Mouse (Mus musculus) left cerebral cortex, adult 2 months (tissue): ENCODE data around the gene Gm28053. TPM values are rescaled to one million over a fixed set of nuclear protein-coding genes. Genes with fewer than 3 reads are reported as not detected.

Source experiments
- DNase-seq, 2 experiments: peaks; one replicate each; pipeline ENCODE4 v3.0.0; 2021 to 2022; ENCODE audit warnings: low spot score in 2 of 2, mixed read lengths in 1 of 2; ENCODE audit errors: extremely low spot score in 1 of 2
- H3K27ac ChIP-seq: fragments of 200-600 bp; 2 replicates; pipeline ENCODE4 v1.8.1; 2022
- H3K4me3 ChIP-seq: fragments of 200-600 bp; 2 replicates; pipeline ENCODE4 v1.8.1; 2022
- CTCF ChIP-seq: fragments of 200-600 bp; IDR thresholded peaks from 2 replicates; pipeline ENCODE4 v1.8.1; 2022; ENCODE audit warnings: antibody characterized with exemption, mild to moderate bottlenecking, moderate library complexity
- intact Hi-C: fragments of 180-260 bp; cut with DNase I; formaldehyde crosslinking; loops from one replicate; pipeline ENCODE4 v1.15.1; 2025
- long read RNA-seq, 2 experiments: library from polyadenylated mRNA; stranded (forward); transcript quantifications; one replicate each; pipeline ENCODE4 v2.0.0; 2021; ENCODE audit warnings: borderline mapping rate in 2 of 2
- total RNA-seq, 2 experiments: library from RNA; stranded (reverse); gene quantifications; 2 replicates each; pipeline ENCODE4 v1.2.3; 2021

The Gm28053 gene
- 1 to 10 TPM in 1 of 2 experiments, not detected in 1; 1.9 TPM for total RNA-seq
- long read RNA-seq, experiment 1, partial matches to known transcripts, result 0 of 1 reads
- long read RNA-seq, experiment 1, other reads (novel, unspliced or antisense), result 0 of 1 reads
- long read RNA-seq, experiment 2, result 0 reads

DNA sequence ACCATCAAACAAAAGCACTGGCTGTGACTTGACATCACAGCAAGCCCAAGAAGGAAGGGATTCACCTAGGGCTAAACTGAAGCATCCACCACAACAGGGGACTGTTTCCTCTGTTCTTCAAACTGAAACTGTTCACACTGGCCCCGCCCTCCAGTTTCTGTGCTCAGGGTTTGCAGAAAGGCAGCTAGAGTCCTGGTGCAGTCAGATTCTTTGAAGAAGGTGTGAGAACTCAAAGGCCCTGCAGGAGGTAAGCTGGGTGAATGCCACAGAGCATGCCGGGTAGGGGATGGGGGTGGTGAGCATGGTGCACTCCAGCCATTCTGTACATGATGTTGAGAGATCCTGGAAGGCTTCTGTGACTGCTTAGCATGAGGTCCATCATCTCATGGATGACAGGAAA, at the start of gene Gm28053, which contains the start of gene Gimap7:
Gene Gm28053, plus strand, starts transcription at position 153 of the 400 bp plus-strand sequence.
Gene Gimap7, plus strand, starts transcription at position 167 of the 400 bp plus-strand sequence.
- no peak within 1 kb of the TSS for H3K4me3 ChIP-seq
- TF ChIP-seq CTCF, result no peak
- no peak within 1 kb of the TSS for H3K27ac ChIP-seq
- no peak for DNase-seq
- intact Hi-C loops, result no loop called here

DNA sequence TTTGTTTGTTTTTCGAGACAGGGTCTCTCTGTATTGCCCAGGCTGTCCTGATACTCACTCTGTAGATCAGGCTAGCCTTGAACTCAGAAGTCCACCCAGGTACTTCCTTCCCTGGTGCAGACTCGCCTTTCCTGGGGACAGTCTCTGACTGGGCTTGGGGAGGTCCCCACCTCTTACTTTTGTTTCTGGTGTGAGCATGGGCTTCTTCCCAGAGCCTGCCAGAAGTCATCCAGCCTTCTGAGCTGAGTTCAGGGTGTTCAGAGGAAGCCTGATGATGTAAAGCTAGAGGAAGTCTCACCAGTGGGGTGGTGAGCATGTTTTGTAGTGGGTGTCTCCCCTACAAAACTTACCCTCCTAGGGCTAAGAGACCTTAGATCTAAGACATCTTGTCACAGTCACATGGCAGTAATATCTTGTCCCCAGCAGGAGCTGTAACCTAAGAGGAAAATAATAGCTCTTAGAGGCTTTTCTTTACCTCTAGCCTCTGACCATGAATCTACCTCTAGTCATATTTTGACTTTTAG, 48.9 kb upstream of the Gm28053 start:
- intact Hi-C loops, result no loop called here
- DNase-seq, result no peak
- H3K4me3 ChIP-seq, result no peak overlapping the region
- no peak overlapping the region for H3K27ac ChIP-seq
- TF ChIP-seq CTCF, result no peak

DNA sequence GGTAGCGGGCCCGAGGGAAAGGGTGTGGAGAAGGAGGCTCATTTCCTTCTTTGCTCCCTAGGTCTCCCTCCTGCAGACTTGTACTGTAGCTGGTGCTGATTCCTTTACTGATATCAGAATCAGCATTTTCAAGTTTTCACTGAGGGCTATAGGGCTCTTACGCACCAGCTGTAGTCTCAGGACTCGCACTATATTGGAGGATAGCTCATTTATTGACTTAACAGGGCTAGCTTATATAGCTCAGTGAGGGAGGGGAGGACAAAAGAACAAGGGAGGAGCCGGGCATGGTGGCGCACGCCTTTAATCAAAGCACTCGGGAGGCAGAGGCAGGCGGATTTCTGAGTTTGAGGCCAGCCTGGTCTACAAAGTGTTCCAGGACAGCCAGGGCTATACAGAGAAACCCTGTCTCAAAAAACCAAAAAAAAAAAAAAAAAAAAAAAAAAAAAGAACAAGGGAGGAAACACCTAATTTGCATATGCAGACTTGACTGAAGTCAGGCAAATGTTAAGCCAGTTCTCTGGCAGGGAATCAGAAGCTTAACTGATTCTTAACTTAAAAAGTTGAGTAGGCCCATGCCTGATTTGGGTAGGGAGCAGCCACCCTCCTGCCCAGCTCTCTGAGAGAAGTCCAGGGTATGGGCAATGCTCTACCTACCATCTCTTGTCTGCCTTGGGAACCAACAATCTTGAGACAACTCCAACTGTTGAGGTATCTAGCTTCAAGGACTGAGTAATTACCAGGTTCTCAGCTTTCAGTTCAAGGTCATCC, 43.9 kb upstream of the Gm28053 start:
- Histone ChIP-seq H3K4me3 (no peak overlapping the region), H3K27ac (no peak overlapping the region)
- no peak for DNase-seq
- TF ChIP-seq CTCF, result no peak
- intact Hi-C loops, result no loop called here

DNA sequence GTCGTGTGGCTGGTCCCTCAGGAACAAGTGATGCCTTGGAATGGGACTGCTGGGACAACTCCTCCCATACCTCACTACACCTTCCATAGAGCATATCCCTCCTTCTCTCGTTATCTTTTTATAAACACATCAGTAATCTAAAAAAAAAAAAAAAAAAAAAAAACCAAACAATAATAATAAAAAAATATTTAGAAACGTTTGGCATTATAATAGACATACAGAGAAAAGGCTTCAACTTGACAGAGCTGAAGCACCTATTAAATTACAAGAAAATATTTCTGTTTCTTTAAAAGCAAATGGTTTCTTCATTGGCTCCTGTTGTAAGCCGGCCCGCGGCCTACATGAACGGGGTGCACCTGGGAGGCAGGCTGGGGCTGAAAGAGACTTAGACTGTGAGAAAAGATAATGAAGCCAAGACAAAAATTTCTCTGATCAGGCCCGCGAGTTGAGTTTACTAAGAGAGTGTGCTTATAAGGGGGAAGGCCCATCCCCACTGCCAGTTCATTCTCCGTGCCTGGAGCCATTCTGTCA, 42.9 kb upstream of the Gm28053 start:
- intact Hi-C loops, result no loop called here
- peak overlapping the region; percentile 13; the same call in 1 of the 2 replicates for H3K4me3 ChIP-seq
- no peak overlapping the region for H3K27ac ChIP-seq
- no peak for DNase-seq
- no peak for TF ChIP-seq CTCF

DNA sequence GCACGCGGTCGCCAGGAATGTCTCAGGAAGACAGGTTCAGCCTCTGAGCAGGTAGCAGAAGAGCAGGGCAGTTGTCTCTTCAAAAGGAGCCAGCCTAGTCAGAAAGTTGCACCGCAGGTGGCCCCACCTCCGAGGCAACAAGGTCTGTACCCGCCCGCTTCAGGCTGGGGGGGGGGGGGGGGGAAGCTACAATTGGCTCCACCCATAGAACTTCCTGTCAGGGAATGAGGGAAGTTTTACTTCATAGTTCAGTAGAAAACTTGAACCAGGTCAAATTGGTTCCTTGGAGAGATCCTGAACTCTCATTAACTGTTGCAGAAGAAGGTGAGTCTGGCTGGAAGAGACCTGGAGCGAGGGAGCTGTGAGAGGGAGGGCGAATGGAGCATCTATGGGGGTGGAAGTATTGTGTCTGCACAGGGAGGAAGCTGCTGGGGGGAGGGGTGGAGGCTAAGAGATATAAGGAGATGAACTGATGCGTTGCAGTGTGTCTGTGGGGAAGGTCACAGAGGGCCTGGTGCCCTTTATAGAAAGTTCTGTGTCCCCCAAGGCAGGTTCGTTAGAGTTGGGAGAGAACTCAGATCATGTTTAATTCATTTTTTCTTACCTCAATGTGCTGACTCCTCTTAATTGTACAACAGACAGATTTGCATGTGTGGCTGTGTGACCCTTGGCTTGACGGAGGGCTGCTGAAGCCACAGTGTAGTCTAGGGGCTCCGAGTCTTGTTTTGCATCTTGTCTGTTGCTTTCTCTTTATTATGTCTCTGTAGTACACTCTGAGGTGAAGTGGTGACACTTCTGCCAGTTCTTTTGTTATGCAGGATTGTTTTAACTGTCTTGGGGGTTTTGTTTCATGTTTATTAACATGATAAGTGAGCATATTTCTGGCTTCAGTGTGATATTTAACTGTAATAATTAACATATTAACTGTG, 42.2 kb upstream of the Gm28053 start, which contains the start of gene Gimap9:
Gene Gimap9, plus strand, starts transcription at position 199 of the 929 bp plus-strand sequence.
- TF ChIP-seq CTCF, result no peak
- Histone ChIP-seq H3K4me3 (peak within 1 kb of the TSS; percentile 13; the same call in 1 of the 2 replicates), H3K27ac (no peak within 1 kb of the TSS)
- intact Hi-C loops, result no loop called here
- no peak for DNase-seq

DNA sequence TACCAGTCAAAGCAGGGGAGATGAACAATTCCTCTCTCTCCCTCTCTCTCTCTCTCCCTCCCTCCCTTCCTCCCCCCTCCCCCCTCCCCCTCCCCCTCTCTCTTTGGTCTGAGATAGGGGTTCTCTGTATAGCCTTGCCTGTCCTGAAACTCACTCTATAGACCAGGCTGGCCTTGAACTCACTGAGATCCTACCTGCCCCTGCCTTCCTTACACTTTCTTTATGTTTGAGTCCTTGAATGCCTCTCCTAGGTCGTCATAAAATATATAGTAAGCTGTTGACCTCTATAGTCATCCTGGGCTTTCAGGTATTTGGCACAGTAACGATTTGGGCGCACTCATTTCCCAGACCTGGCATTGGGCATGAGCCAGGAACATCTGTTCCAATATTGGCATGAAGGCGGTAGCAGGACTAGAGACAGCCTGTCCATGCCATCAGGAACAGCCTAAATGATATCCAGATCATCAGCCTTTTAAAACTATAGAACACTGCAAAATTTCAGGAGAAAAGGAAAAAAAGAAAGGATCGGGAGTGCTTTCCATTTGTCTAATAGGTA, 41.5 kb upstream of the Gm28053 start:
- no peak for DNase-seq
- TF ChIP-seq CTCF, result no peak
- Histone ChIP-seq H3K4me3 (no peak overlapping the region), H3K27ac (no peak overlapping the region)
- intact Hi-C loops, result no loop called here

DNA sequence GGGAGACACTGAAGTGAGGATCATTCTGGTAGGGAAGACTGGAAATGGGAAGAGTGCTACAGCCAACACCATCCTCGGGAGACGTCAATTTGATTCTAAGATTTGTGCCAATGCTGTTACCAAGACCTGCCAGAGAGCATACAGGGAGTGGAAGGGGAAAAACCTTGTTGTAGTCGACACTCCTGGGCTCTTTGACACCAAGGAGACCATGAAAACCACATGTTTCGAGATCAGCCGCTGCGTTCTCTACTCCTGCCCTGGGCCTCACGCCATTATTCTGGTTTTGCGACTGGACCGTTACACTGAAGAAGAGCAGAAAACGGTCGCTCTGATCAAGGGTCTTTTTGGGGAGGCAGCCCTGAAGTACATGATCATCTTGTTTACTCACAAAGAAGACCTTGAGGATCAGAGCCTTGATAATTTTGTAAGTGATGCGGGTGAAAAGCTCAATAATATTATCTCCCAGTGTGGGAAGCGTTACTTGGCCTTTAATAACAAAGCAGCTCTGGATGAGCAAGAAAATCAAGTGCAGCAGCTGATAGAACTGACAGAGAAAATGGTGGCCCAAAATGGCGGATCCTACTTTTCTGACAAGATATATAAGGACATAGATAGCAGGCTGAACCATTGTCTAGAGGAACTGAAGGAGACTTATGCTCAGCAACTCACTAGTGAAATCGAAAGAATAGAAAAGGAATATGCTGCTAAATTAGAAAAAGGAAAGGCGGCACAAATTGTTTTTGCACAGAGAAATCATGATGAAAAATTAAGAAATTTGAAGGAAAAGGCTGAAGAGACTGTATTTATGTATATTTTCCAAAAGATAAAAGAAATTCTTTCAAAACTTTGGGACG, 40.7 kb upstream of the Gm28053 start:
- no peak for DNase-seq
- TF ChIP-seq CTCF, result no peak
- intact Hi-C loops, result no loop called here
- no peak overlapping the region for H3K27ac ChIP-seq
- no peak overlapping the region for H3K4me3 ChIP-seq

DNA sequence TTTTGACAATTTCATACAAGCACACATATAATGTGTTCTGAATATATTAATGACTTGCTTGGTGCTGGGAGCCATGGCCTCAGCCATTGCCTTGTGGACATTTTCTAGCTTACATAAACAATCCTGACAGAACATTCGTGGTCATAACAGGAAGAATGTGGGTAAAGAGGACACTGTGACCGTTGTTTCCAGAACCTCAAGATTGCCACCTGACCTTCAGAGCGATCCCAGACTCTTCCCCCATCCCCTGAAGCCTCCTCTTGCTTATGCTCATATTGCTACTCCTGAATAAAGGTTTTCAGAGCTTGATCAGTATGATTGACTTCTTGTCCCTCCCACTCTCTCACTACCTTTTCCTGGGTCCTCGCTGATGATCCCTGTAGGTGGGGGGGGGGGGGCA, 40.0 kb upstream of the Gm28053 start:
- no peak for TF ChIP-seq CTCF
- H3K27ac ChIP-seq, result no peak overlapping the region
- intact Hi-C loops, result no loop called here
- no peak overlapping the region for H3K4me3 ChIP-seq
- no peak for DNase-seq

DNA sequence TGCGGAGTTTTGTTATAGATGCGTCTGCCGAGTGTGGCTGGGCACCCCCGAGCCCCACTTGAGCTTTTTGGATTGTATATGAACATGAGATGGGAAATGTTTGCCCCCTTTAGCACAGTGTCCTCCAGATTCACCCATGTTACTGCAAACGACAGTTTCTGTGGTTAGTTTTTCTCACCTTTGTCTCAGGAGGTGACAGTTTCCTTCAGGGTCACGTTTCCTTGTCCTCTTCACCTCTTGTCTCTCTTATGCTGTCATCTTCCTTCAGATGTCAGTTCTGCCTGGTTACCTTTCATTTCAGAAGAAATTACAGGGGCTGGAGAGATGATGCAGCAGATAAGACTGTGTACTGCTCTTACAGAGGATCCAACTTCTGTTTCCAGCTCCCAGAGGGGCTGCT, 38.7 kb upstream of the Gm28053 start:
- TF ChIP-seq CTCF, result no peak
- H3K4me3 ChIP-seq, result no peak overlapping the region
- DNase-seq, result no peak
- intact Hi-C loops, result no loop called here
- H3K27ac ChIP-seq, result no peak overlapping the region

DNA sequence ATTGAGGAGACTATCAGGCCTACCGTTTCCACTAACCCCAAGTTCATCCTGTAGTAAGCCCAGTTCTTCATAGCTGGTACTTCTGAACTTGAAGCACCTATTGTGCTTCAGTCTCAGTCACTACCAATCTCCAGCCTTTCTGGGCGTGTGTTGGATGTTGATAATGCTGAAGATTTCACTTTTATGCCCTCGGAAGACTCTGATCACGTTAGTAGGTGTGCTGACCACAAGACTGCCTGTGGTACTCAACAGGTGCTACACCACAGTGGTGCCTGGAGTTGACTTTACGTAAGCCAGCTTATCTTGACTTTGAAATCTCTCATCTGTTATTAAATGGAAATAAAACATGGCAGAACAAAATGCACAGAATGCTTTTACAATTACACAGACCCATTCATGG, 38.0 kb upstream of the Gm28053 start:
- intact Hi-C loops, result no loop called here
- no peak for TF ChIP-seq CTCF

More for the DNA sequence above, 38.0 kb upstream of the Gm28053 start:
- no peak for DNase-seq
- Histone ChIP-seq H3K27ac (no peak overlapping the region), H3K4me3 (no peak overlapping the region)
